Mouse (Mus musculus) C2C12 (cell line): ENCODE data around the gene Ache. TPM values are rescaled to one million over a fixed set of nuclear protein-coding genes. Genes with fewer than 3 reads are reported as not detected.
A peak's percentile ranks its signal among the peaks of the same experiment; 100 is the strongest.

ENCODE experiments used
- H3K27me3 ChIP-seq: one replicate; pipeline ENCODE4 v1.6.1; 2011; ENCODE audit not compliant: control insufficient read depth, insufficient read depth, insufficient read length
- H3K36me3 ChIP-seq: one replicate; pipeline ENCODE4 v1.6.1; 2011; ENCODE audit not compliant: control insufficient read depth, insufficient read depth
- H3K4me3 ChIP-seq: one replicate; pipeline ENCODE4 v1.5.1; 2011; ENCODE audit warnings: mild to moderate bottlenecking, control low read depth; ENCODE audit not compliant: poor library complexity, insufficient read depth, severe bottlenecking
- H3K79me2 ChIP-seq: one replicate; pipeline ENCODE4 v1.6.1; 2011; ENCODE audit not compliant: control insufficient read depth, insufficient read depth
- H3K79me3 ChIP-seq: one replicate; pipeline ENCODE4 v1.6.1; 2011; ENCODE audit warnings: low read depth, control low read depth
- H3ac ChIP-seq: one replicate; pipeline ENCODE3; 2011; ENCODE audit warnings: low read depth; ENCODE audit not compliant: control insufficient read depth, insufficient read length
- CEBPB ChIP-seq: IDR thresholded peaks from one replicate; pipeline ENCODE4 v1.6.1; 2011; ENCODE audit warnings: low read depth, mild to moderate bottlenecking, control low read depth, moderate library complexity
- CTCF ChIP-seq: IDR thresholded peaks from one replicate; pipeline ENCODE4 v1.5.1; 2011; ENCODE audit not compliant: control insufficient read depth, insufficient read depth, insufficient read length
- FOSL1 ChIP-seq: IDR thresholded peaks from one replicate; pipeline ENCODE4 v1.8.0; 2011; ENCODE audit warnings: mild to moderate bottlenecking, low read length; ENCODE audit not compliant: poor library complexity, insufficient read depth, severe bottlenecking
- MAX ChIP-seq: IDR thresholded peaks from one replicate; pipeline ENCODE4 v1.6.1; 2011; ENCODE audit warnings: mild to moderate bottlenecking, control low read depth
- MYOD1 ChIP-seq: IDR thresholded peaks from one replicate; pipeline ENCODE4 v1.6.1; 2011; ENCODE audit warnings: low read depth; ENCODE audit not compliant: control insufficient read depth, insufficient read length
- MYOG ChIP-seq: IDR thresholded peaks from one replicate; pipeline ENCODE4 v1.6.1; 2011; ENCODE audit not compliant: control insufficient read depth, insufficient read length; ENCODE audit errors: extremely low read depth
- USF1 ChIP-seq: IDR thresholded peaks from one replicate; pipeline ENCODE4 v1.6.1; 2011; ENCODE audit warnings: low read depth, mild to moderate bottlenecking, control low read depth, moderate library complexity
- polyA plus RNA-seq: library from polyadenylated mRNA; unstranded; fragments of >200 nt; fragmentation: generic; extraction: Trizol; gene quantifications from one replicate; pipeline ENCODE4 v1.2.1, GENCODE M21; 2012; ENCODE audit warnings: missing spikeins

Ache gene
- polyA plus RNA-seq, 1 experiment, result 0.06 TPM

GRCm38 (mm10) chr5:137287953-137288743, 829 bp downstream of the Ache start:
- TF ChIP-seq CEBPB, result no peak
- TF ChIP-seq MYOD1, result no peak
- TF ChIP-seq MAX, result no peak
- TF ChIP-seq CTCF, result no peak
- TF ChIP-seq FOSL1, result no peak
- TF ChIP-seq USF1, result no peak
- no peak for TF ChIP-seq MYOG
- Histone ChIP-seq H3K79me3 (no peaks in the 10 kb centered on the region), H3K79me2 (no peaks in the 10 kb centered on the region), H3K36me3 (no peaks in the 10 kb centered on the region), H3ac (peak overlapping the region; percentile 11), H3K27me3 (peaks cover 29% of the 10 kb centered on the region), H3K4me3 (no peak overlapping the region)

DNA sequence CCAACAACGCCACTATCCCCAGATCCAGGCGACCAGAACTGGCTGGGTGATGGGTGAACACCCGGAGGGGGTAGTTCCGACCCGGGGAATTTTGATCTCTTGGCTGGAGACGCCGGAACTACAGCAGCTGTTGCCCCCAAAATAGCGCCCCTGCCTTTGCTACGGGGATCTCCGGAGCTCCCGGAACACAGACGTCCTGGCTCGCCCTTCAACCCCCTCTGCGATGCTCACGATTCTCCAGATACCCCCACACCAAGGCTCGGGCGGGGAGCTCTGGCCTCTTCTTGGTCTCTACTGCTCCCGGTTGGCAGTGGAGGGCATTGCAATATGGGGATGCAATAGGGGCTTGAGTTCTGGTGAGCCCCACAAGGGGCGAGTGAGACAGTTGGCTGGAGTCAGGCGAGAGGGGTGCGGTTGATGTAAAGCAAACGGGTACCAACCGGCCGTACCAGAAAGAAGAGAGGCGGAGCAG, 1.7 kb downstream of the Ache start:
- no peak for TF ChIP-seq MAX
- TF ChIP-seq MYOG, result no peak
- no peak for TF ChIP-seq MYOD1
- TF ChIP-seq CEBPB, result no peak
- TF ChIP-seq FOSL1, result no peak
- no peak for TF ChIP-seq CTCF
- TF ChIP-seq USF1, result no peak
- Histone ChIP-seq H3ac (no peak overlapping the region), H3K79me3 (no peaks in the 10 kb centered on the region), H3K4me3 (no peak overlapping the region), H3K27me3 (peaks cover 29% of the 10 kb centered on the region), H3K79me2 (no peaks in the 10 kb centered on the region), H3K36me3 (no peaks in the 10 kb centered on the region)

DNA sequence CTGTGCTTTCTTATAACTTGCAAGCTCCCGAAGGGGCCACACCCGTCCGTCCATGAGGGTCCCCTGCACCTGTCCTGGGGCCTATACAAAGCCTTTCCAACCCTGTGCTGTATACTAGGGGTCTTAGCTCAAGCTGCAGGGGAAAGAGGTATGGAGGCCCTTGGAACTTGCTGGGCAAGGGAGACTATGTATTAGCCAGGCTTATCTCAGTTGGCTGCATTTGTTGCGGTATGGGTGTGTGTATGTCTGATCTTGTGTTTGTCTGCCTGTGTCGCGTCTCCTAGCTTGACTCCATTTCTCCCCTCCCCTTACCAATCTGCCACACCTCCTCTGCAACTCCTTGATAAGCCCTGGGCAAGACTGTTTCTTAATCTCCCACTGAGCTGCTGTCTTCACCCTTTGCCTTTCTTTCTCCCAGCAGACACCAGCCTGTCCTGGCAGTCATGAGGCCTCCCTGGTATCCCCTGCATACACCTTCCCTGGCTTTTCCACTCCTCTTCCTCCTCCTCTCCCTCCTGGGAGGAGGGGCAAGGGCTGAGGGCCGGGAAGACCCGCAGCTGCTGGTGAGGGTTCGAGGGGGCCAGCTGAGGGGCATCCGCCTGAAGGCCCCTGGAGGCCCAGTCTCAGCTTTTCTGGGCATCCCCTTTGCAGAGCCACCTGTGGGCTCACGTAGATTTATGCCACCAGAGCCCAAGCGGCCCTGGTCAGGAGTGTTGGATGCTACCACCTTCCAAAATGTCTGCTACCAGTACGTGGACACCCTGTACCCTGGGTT, 2.5 kb downstream of the Ache start:
- no peaks in the 10 kb centered on the region for H3K36me3 ChIP-seq
- peaks cover 29% of the 10 kb centered on the region for H3K27me3 ChIP-seq
- H3K4me3 ChIP-seq, result no peak overlapping the region

DNA sequence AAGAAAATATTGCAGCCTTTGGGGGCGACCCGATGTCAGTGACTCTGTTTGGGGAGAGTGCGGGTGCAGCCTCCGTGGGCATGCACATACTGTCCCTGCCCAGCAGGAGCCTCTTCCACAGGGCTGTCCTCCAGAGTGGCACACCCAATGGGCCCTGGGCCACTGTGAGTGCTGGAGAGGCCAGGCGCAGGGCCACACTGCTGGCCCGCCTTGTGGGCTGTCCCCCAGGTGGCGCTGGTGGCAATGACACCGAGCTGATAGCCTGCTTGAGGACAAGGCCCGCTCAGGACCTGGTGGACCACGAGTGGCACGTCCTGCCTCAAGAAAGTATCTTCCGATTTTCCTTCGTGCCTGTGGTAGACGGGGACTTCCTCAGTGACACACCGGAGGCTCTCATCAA, 3.4 kb downstream of the Ache start:
- Histone ChIP-seq H3K27me3 (peaks cover 29% of the 10 kb centered on the region), H3K4me3 (no peak overlapping the region), H3K36me3 (peaks cover 8% of the 10 kb centered on the region), H3K79me2 (no peaks in the 10 kb centered on the region), H3ac (no peak overlapping the region), H3K79me3 (no peaks in the 10 kb centered on the region)
- TF ChIP-seq CTCF (peak; percentile 80), CEBPB (no peak)

More for the DNA sequence above, 2.5 kb downstream of the Ache start:
- TF ChIP-seq CTCF, result no peak
- no peak for TF ChIP-seq MYOD1
- TF ChIP-seq MAX, result no peak
- TF ChIP-seq CEBPB, result no peak
- TF ChIP-seq MYOG, result no peak
- TF ChIP-seq USF1, result no peak
- TF ChIP-seq FOSL1, result no peak
- H3K79me2 ChIP-seq, result no peaks in the 10 kb centered on the region
- no peak overlapping the region for H3ac ChIP-seq
- H3K79me3 ChIP-seq, result no peaks in the 10 kb centered on the region

DNA sequence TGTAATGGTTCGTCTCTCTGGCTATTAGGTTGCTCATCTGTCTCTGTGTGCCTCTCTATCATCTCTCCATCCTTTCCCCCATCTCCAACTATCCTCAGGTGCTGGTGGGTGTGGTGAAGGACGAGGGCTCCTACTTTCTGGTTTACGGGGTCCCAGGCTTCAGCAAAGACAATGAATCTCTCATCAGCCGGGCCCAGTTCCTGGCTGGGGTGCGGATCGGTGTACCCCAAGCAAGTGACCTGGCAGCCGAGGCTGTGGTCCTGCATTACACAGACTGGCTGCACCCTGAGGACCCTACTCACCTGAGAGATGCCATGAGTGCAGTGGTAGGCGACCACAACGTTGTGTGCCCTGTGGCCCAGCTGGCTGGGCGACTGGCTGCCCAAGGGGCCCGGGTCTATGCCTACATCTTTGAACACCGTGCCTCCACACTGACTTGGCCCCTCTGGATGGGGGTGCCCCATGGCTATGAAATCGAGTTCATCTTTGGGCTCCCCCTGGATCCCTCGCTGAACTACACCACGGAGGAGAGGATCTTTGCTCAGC, 4.1 kb downstream of the Ache start:
- TF ChIP-seq CEBPB (no peak), MYOG (no peak), MAX (no peak), FOSL1 (no peak), MYOD1 (no peak), USF1 (no peak), CTCF (no peak)
- Histone ChIP-seq H3K79me3 (no peaks in the 10 kb centered on the region), H3ac (no peak overlapping the region), H3K36me3 (peaks cover 14% of the 10 kb centered on the region), H3K27me3 (peaks cover 29% of the 10 kb centered on the region), H3K4me3 (no peak overlapping the region), H3K79me2 (no peaks in the 10 kb centered on the region)

DNA sequence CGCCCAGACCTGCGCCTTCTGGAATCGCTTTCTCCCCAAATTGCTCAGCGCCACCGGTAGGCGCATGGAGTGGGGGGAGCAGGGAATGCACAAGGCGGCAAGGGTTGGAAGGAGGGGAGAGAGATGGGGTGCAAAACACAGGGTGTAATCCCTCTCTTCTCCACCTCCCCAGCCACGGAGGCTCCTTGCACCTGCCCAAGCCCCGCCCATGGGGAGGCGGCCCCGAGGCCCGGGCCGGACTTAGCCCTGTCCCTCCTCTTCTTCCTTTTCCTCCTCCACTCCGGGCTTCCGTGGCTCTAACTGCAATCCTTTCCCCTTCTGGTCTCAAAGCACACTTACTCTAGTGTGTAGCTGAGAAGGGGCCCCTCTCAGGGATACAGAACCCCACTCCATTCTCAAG, 6.0 kb downstream of the Ache start:
- Histone ChIP-seq H3ac (no peak overlapping the region), H3K79me2 (no peaks in the 10 kb centered on the region), H3K79me3 (peaks cover 1% of the 10 kb centered on the region), H3K27me3 (peaks cover 14% of the 10 kb centered on the region), H3K4me3 (peak overlapping the region; percentile 41), H3K36me3 (peaks cover 32% of the 10 kb centered on the region)
- TF ChIP-seq MYOG (no peak), MAX (no peak), FOSL1 (no peak), USF1 (no peak), CEBPB (no peak), CTCF (no peak), MYOD1 (no peak)
